Mouse (Mus musculus) spleen, postnatal 36 days (tissue): ENCODE data around the gene Ube2j1.
"Not testable (repeated sequence)": the region's sequence is repeated elsewhere in the genome, so short reads cannot be mapped to it uniquely, and the experiment has no call there.

Experiments
- DNase-seq, 2 experiments: peaks; one replicate each; pipeline ENCODE4 v3.0.0; 2022; ENCODE audit warnings: low spot score in 2 of 2, mixed read lengths in 1 of 2

Ube2j1 gene

DNA sequence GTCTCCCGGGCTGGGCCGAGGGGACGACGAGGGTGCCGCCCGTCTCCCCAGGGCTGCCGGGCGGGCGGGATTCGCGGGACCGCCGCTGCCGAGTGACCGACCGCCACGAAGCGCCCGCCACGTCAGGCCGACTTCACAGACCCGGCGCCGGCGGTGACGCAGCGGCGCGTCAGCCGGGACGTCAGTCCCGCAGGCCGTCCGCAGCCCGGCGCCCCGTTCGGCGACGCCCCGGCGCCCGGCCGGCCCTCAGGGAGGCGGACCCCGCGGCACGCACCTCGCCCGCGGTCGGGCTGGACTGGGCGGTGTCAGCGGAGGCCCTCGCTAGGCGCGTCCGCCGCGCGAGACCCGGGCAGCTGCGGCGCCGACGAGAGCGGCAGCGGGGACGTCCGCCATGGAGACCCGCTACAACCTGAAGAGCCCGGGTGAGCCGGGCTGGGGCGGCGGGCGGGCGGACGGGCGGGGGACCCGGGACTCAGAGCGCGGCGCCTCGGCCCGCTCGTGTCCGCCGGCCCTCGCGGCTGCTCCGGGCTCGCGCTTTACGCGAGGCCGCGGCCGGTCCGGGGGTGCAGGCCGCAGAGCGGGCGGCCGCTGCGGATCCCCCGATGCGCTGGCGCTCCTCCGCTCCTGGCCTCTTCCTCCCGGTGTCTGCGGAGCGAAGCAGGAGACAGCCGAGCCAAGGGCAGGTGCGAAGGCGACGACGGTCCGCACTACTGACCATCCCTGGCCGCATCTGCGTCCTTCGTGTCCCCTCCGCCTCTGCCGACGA lies at the start of gene Ube2j1:
Ube2j1 (plus strand) TSS at position 222 of the 766 bp plus-strand sequence.
- peak; percentile 85 to 88 for DNase-seq

- DNase-seq = no peak
Measured at GRCm38 (mm10) chr4:32981617-32982016, 49.6 kb upstream of the Ube2j1 start.

- no peak for DNase-seq
Measured at GRCm38 (mm10) chr4:32982041-32982715, 49.0 kb upstream of the Ube2j1 start.

DNA sequence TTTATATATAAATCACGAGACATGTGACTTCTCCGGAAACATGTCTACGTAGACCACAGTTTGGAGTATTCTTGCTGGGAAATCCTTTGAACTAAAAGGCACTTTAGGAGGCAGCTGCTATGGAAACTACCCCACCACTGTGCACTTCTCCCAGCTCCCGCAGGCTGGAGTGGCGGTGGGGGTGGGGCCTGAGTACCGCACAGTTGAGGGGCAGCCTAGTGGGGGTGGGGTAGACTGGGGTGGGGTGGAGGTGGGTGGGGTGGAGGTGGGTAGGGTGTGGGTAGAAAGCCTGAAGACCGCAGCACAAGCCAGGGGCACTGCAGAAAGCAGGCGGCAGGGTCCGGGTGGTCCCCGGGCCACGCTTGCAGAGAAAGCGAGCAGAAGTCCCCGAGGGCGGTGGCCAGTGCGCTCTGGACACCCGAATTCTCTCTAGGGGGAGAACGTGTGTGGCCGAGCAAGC lies 48.5 kb upstream of the Ube2j1 start, which contains the start of gene Rragd:
Rragd (plus strand) TSS at position 322 of the 460 bp plus-strand sequence.
- DNase-seq = no peak

- DNase-seq = peak; percentile 40 to 49
Measured at GRCm38 (mm10) chr4:32983176-32984155, 47.8 kb upstream of the Ube2j1 start.

- no peak for DNase-seq
Measured at GRCm38 (mm10) chr4:32984242-32984641, 47.0 kb upstream of the Ube2j1 start.

DNA sequence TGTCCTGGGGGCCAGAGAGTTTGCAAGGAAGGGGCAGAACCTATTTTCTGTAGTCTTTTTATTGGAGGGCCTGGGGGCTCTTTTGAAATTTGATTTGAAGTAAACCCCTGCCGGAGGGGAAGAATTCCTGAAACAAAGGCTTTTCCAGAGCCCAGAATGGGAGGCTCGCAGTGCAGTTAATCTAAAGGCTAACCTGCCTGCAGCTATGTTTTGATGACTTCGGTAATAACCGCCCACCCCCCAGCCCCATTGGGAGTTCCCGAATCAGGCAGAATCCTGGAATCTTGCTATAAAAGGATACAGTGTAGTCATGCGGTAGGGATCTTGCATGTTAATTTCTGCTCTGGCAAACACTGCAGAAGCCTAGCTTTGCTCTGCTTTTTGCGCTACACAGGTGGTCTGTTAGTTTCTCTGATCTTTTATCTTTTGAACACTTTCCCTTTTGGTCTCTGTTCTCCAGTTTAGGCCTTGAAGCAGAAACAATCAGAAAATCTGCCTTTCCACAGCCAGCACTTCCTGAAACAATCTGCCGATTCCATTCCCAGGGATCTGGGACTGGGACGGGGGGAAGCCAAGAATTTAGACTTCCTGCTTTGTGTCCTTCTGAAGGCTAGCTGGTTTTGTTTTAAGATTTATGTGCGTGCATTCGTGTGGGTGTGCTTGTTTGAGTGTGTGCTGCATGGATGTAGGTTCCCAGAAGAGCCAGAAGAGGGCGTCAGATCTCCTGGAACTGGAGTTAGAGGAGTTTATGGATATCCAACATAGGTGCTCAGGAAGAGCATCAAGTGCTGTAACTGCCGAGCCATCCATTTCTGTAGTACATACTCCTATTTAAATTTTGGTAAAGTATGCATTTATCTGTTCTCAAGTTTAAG lies 46.2 kb upstream of the Ube2j1 start:
- DNase-seq = no peak

GRCm38 (mm10) chr4:32985684-32986083 lies 45.5 kb upstream of the Ube2j1 start:
- no peak for DNase-seq

- peak; percentile 31 to 46 for DNase-seq
Measured at GRCm38 (mm10) chr4:32987006-32987405, 44.2 kb upstream of the Ube2j1 start.

GRCm38 (mm10) chr4:32989346-32989745 lies 41.9 kb upstream of the Ube2j1 start:
- no peak for DNase-seq

DNA sequence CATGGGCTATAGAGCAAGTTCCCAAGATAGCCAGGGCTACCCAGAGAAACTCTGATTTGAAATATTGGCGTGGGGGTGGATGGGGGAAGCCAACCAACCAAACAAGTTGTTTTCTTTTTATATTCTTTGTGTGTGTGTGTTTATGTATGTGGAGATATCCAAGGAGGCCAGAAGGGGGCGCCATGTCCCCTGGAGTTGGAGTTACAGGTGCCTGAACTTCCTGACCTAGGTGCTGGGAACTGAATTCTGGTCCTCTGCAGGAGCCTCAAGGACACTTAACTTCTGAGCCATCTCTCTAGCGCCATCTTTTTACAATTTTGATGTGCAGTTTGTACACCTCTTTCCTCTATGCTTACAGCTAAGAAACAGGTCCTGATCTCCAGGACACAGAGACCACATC lies 37.0 kb upstream of the Ube2j1 start:
- DNase-seq = no peak

DNA sequence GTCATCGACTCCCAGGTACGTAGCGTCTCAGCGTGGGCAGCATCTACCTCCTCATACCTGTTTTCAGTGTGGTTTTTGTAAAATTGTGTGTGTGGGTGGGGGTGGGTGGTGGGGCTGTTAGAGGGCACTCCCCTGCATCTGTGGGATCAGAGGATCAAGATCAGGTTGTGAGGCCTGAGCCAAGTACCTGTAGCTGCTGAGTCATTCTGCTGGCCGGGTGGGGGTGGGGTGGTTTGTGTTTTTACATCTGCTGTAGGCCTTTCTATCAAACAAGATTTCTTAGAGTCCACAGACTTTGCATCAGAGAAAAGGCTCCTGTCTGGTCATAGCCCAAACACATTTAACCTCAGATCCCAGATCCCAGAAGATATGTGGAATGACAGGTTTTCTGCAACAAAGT lies 35.1 kb upstream of the Ube2j1 start:
- DNase-seq = no peak

- DNase-seq = no peak
Measured at GRCm38 (mm10) chr4:32997571-32997970, 33.6 kb upstream of the Ube2j1 start.

- DNase-seq = no peak
Measured at GRCm38 (mm10) chr4:32998996-32999395, 32.2 kb upstream of the Ube2j1 start.

GRCm38 (mm10) chr4:33002081-33002480 lies 29.1 kb upstream of the Ube2j1 start:
- no peak for DNase-seq

DNA sequence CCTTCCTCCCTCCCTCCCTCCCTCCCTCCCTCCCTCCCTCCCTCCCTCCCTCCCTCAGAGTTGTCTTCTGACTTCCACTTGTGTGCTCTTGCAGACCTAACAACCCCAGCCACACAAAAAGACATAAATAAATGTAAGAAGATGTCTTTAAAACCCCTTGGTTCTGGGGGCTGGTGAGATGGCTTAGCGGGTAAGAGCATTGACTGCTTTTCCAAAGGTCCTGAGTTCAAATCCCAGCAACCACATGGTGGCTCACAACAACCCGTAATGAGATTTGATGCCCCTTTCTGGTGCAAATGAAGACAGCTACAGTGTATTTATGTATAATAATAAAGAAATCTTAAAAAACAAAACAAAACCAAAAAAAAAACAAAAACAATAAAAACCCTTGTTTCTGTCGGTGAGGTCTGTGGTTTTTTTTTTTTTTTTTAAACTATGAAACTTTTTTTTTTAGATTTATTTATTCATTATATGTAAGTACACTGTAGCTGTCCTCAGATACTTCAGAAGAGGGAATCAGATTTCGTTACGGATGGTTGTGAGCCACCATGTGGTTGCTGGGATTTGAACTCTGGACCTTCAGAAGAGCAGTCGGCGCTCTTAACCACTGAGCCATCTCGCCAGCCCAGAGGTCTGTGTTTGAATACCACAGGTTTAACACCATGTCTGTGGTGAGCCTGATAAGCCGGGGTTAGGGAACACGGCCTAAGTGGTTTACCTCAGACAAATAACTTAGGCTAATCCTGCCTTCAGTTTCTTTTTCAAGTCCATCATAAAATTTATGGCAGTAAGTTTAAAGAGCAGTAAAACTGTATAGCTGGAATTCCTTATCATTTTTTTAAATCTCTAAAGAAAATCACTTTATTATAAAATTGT lies 25.4 kb upstream of the Ube2j1 start:
- DNase-seq = not testable (repeated sequence)

- no peak for DNase-seq
Measured at GRCm38 (mm10) chr4:33006844-33007243, 24.4 kb upstream of the Ube2j1 start.

DNA sequence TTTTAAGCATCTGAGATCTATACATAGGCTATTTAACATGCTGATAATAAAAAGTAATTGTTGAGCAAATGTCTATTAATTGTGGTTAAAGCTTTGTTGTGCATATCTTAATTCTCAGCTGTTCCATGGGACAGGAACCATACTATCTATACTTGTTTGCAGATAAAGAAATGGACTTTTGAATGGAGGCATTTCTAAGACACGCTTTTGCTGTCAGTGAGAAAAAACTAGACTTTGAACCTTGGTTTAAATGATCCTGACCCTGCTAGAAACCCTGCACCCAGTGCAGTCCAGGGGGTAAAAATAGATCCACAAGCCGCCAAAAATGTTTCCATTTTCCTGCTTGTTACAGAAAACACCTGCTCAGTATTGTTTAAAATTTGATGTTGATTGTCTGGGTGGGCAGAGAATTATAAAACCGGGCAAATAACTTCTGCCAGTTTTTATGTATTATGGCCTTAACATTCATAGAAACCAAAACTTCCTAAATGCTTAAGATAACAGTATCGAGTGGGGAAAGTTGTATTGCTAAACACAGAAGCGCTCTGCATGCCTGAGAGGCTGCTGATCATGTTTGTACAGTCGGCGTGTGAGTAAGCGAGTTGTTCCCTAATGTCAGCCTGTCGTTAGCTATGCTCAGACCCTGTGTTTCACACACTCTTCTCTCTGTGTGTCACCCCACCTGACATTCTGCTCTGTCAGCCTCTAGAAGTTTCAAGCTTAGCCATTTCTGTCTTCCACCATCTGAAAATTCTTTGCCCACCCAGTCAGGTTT lies 23.6 kb upstream of the Ube2j1 start:
- no peak for DNase-seq

- no peak for DNase-seq
Measured at GRCm38 (mm10) chr4:33010078-33010477, 21.1 kb upstream of the Ube2j1 start.
